Mouse (Mus musculus) lung, postnatal 0 days (tissue): ENCODE data around the gene Garnl3.

ENCODE experiments used
- CTCF ChIP-seq: IDR thresholded peaks from 2 replicates; pipeline ENCODE4 v1.5.1; 2016; ENCODE audit warnings: antibody characterized with exemption, mild to moderate bottlenecking
- EP300 ChIP-seq: IDR thresholded peaks from 2 replicates; pipeline ENCODE4 v1.6.1; 2016; ENCODE audit warnings: antibody characterized with exemption, mild to moderate bottlenecking, control low read depth

GRCm38 (mm10) chr2:32947454-32947853, 184.0 kb downstream of the Garnl3 start:
- TF ChIP-seq CTCF (no peak), EP300 (no peak)
